Mouse (Mus musculus) lung, adult 2 months (tissue): ENCODE measurements around the gene Uckl1.

Experiments used
- CTCF ChIP-seq: fragments of 200-500 bp; IDR thresholded peaks from 2 replicates; pipeline ENCODE4 v1.5.1; 2011; ENCODE audit warnings: mild to moderate bottlenecking, low read length, control low read depth; ENCODE audit not compliant: insufficient read depth
- POLR2A ChIP-seq: fragments of 200-500 bp; IDR thresholded peaks from 2 replicates; pipeline ENCODE4 v1.6.1; 2011; ENCODE audit warnings: low read depth, mild to moderate bottlenecking, control low read depth, low read length, borderline replicate concordance; ENCODE audit errors: extremely low read depth

DNA sequence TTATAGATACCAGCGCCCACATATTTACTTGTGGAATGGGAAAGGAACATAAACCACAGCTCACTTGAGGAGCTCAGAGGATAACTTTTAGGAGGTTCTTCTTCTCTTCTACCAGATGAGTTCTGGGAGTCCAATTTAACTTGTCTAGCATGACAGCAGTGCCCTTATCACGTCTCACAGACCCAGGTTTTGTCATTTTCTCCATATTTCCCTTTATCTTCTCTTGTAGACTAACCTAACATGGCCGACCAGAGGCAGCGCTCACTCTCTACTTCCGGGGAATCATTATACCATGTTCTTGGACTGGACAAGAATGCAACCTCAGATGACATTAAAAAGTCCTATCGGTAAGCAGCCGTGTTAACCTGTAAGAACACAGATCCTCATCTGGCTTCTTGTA, 38.5 kb downstream of the Uckl1 start:
- TF ChIP-seq CTCF (no peak), POLR2A (no peak)
